ENCODE assay signal across 12 mouse cellular contexts in genomic region chr3:9179641-9180040, GRCm38 (mm10).
"Had no signal": no experiment of that assay in that cellular context is flagged by ENCODE, and none has a peak within 500 bp of the region (broad histone marks: within the 10 kb centered on the region; RNA-seq: fewer than 3 reads in every experiment).

No protein-coding gene starts in this region.

- H3K4me1 ChIP-seq: midbrain, embryonic 13.5 days; neural tube, embryonic 12.5 days had no signal

- H3K36me3 ChIP-seq: kidney, embryonic 15.5 days; limb, embryonic 13.5 days; midbrain, embryonic 13.5 days; neural tube, embryonic 12.5 days had no signal

- H3K27me3 ChIP-seq: kidney, embryonic 15.5 days; limb, embryonic 13.5 days; midbrain, embryonic 13.5 days; neural tube, embryonic 12.5 days had no signal

- H3K4me3 ChIP-seq: kidney, embryonic 15.5 days; limb, embryonic 13.5 days; midbrain, embryonic 13.5 days; neural tube, embryonic 12.5 days had no signal

- H3K9me3 ChIP-seq: kidney, embryonic 15.5 days; limb, embryonic 13.5 days; midbrain, embryonic 13.5 days; neural tube, embryonic 12.5 days had no signal

- ATAC-seq: midbrain, embryonic 13.5 days had no signal

- H3K9ac ChIP-seq: kidney, embryonic 15.5 days; limb, embryonic 13.5 days; liver, embryonic 14.5 days; midbrain, embryonic 13.5 days; neural tube, embryonic 12.5 days had no signal

- H3K27ac ChIP-seq: kidney, embryonic 15.5 days; limb, embryonic 13.5 days; liver, embryonic 14.5 days; midbrain, embryonic 13.5 days; neural tube, embryonic 12.5 days had no signal

- H3K4me2 ChIP-seq: kidney, embryonic 15.5 days; limb, embryonic 13.5 days; midbrain, embryonic 13.5 days; neural tube, embryonic 12.5 days had no signal

- DNase-seq: kidney, adult 2 months; kidney, postnatal 36 days; lung, adult 18-20 months; lung, postnatal 36 days; spleen, adult 18-20 months; thymus, adult 18-20 months; thymus, postnatal 14 days had no signal
